ENCODE assay signal across 10 mouse cellular contexts in genomic region chr16:59559300-59560200, GRCm38 (mm10). TPM values are rescaled to one million over a fixed set of nuclear protein-coding genes. Genes with fewer than 3 reads are reported as not detected.
A peak's percentile ranks its signal among the peaks of the same experiment; 100 is the strongest.
DNase-seq lines count a peak whose midpoint lies in the region; ATAC-seq lines count a peak whose summit lies in the region.
"Had no signal": no experiment of that assay in that cellular context is flagged by ENCODE, and none has a peak within 500 bp of the region (broad histone marks: within the 10 kb centered on the region; RNA-seq: fewer than 3 reads in every experiment).

No protein-coding gene starts in this region.

- H3K9me3 ChIP-seq in heart, embryonic 10.5 days, result no peaks in the 10 kb centered on the region
- no peaks in the 10 kb centered on the region for H3K9me3 ChIP-seq in heart, embryonic 12.5 days (replicated peaks)
- no peaks in the 10 kb centered on the region for H3K9me3 ChIP-seq in embryonic facial prominence, embryonic 15.5 days (replicated peaks)
- H3K9me3 ChIP-seq in neural tube, embryonic 13.5 days, result no peaks in the 10 kb centered on the region

- WGBS in heart, embryonic 10.5 days, result 67% methylated on average over 22 of the region's 22 CpGs
- 70% methylated on average over 22 of the region's 22 CpGs for WGBS in heart, embryonic 12.5 days
- WGBS in embryonic facial prominence, embryonic 15.5 days, result 70% methylated on average over 22 of the region's 22 CpGs
- 45% methylated on average over 22 of the region's 22 CpGs for WGBS in neural tube, embryonic 13.5 days

- H3K4me2 ChIP-seq in heart, embryonic 12.5 days, result no peak overlapping the region
- no peak overlapping the region for H3K4me2 ChIP-seq in embryonic facial prominence, embryonic 15.5 days (replicated peaks)
- H3K4me2 ChIP-seq in neural tube, embryonic 13.5 days, result no peak overlapping the region

- ATAC-seq in heart, embryonic 12.5 days (ENCODE audit: insufficient number of reproducible peaks, low FRiP score), result no peak
- ATAC-seq in embryonic facial prominence, embryonic 15.5 days (ENCODE audit: insufficient number of reproducible peaks, low FRiP score, low TSS enrichment, low read depth), result no peak
- ATAC-seq in neural tube, embryonic 13.5 days (ENCODE audit: low read depth), result peak; percentile 74; the same call in 1 of the 2 replicates

- DNase-seq in heart, embryonic 10.5 days (ENCODE audit: low spot score), result peak; percentile 30
- DNase-seq in kidney, postnatal 25 days, result peak; percentile 21 to 70
- no peak for DNase-seq in urinary bladder, postnatal 14 days (ENCODE audit: low spot score)
- no peak for DNase-seq in spleen, postnatal 14 days (ENCODE audit: low spot score in 2 of 2)
- DNase-seq in layer of hippocampus, postnatal 14 days (ENCODE audit: low spot score in 2 of 2), result no peak
- DNase-seq: thymus, postnatal 14 days had no signal

- no peaks in the 10 kb centered on the region for H3K27me3 ChIP-seq in heart, embryonic 10.5 days (ENCODE audit: insufficient read depth, poor library complexity, severe bottlenecking)
- H3K27me3 ChIP-seq in heart, embryonic 12.5 days (replicated peaks), result no peaks in the 10 kb centered on the region
- no peaks in the 10 kb centered on the region for H3K27me3 ChIP-seq in embryonic facial prominence, embryonic 15.5 days
- H3K27me3 ChIP-seq in neural tube, embryonic 13.5 days, result no peaks in the 10 kb centered on the region

- no peak overlapping the region for H3K9ac ChIP-seq in heart, embryonic 12.5 days
- H3K9ac ChIP-seq in embryonic facial prominence, embryonic 15.5 days, result no peak overlapping the region
- no peak overlapping the region for H3K9ac ChIP-seq in neural tube, embryonic 13.5 days

- peaks cover 56% of the 10 kb centered on the region for H3K36me3 ChIP-seq in heart, embryonic 10.5 days
- H3K36me3 ChIP-seq in heart, embryonic 12.5 days, result peaks cover 53% of the 10 kb centered on the region
- H3K36me3 ChIP-seq in embryonic facial prominence, embryonic 15.5 days, result peaks cover 36% of the 10 kb centered on the region
- H3K36me3 ChIP-seq in neural tube, embryonic 13.5 days, result no peaks in the 10 kb centered on the region

- H3K27ac ChIP-seq in heart, embryonic 10.5 days, result no peak overlapping the region
- H3K27ac ChIP-seq in heart, embryonic 12.5 days (ENCODE audit: poor library complexity, severe bottlenecking), result no peak overlapping the region
- 0 out of 2 replicates have a peak overlapping the region, but pooled peaks have one; percentile 17 for H3K27ac ChIP-seq in embryonic facial prominence, embryonic 15.5 days (replicated peaks)
- H3K27ac ChIP-seq in neural tube, embryonic 13.5 days (replicated peaks), result no peak overlapping the region; the same call in 1 of the 2 replicates

- H3K4me1 ChIP-seq in heart, embryonic 10.5 days, result no peaks in the 10 kb centered on the region
- H3K4me1 ChIP-seq in heart, embryonic 12.5 days (replicated peaks), result no peaks in the 10 kb centered on the region
- no peaks in the 10 kb centered on the region for H3K4me1 ChIP-seq in embryonic facial prominence, embryonic 15.5 days
- H3K4me1 ChIP-seq in neural tube, embryonic 13.5 days (replicated peaks), result peaks cover 11% of the 10 kb centered on the region

- no peak overlapping the region for H3K4me3 ChIP-seq in heart, embryonic 10.5 days
- H3K4me3 ChIP-seq in heart, embryonic 12.5 days, result no peak overlapping the region
- no peak overlapping the region for H3K4me3 ChIP-seq in embryonic facial prominence, embryonic 15.5 days (replicated peaks)
- H3K4me3 ChIP-seq in neural tube, embryonic 13.5 days, result no peak overlapping the region
- H3K4me3 ChIP-seq: myocyte had no signal

RNA-seq across cellular contexts. Expression of gene Crybg3, which starts 41.2 kb away (rescaled TPM):
- 11.4 and 17.5 TPM in 2 replicates for polyA plus RNA-seq in heart, embryonic 10.5 days (2016; fragmentation: Nextera tagmentation; extraction: Ambion mirVana)
- 18.9 and 22.3 TPM in 2 replicates for polyA plus RNA-seq in heart, embryonic 12.5 days (2016; fragmentation: Nextera tagmentation; extraction: Ambion mirVana)
- 11.4 and 12.7 TPM in 2 replicates for polyA plus RNA-seq in embryonic facial prominence, embryonic 15.5 days (2015; fragmentation: Nextera tagmentation; extraction: Ambion mirVana)
- polyA plus RNA-seq in neural tube, embryonic 13.5 days (2015; fragmentation: Nextera tagmentation; extraction: Ambion mirVana), result 2.8 and 3.8 TPM in 2 replicates
- total RNA-seq in layer of hippocampus, postnatal 14 days (2021), result 1 to 10 TPM; 5.0 to 5.7 TPM

Comparison
In these comparisons a context has a peak if more than half of its experiments do, and no peak if none do; other contexts are left out.
1. DNase-seq: peak in heart, embryonic 10.5 days (single experiment) and kidney, postnatal 25 days (2 of 2); none in urinary bladder, postnatal 14 days (single experiment), spleen, postnatal 14 days (0 of 2) and layer of hippocampus, postnatal 14 days (0 of 2).